Mouse (Mus musculus): Measurements from ENCODE around the gene Epor. TPM values are rescaled to one million over a fixed set of nuclear protein-coding genes. Genes with fewer than 3 reads are reported as not detected.

Epor gene
- total RNA-seq, 2 experiments from 2014 or later = 1.6 to 2.5 TPM

DNA sequence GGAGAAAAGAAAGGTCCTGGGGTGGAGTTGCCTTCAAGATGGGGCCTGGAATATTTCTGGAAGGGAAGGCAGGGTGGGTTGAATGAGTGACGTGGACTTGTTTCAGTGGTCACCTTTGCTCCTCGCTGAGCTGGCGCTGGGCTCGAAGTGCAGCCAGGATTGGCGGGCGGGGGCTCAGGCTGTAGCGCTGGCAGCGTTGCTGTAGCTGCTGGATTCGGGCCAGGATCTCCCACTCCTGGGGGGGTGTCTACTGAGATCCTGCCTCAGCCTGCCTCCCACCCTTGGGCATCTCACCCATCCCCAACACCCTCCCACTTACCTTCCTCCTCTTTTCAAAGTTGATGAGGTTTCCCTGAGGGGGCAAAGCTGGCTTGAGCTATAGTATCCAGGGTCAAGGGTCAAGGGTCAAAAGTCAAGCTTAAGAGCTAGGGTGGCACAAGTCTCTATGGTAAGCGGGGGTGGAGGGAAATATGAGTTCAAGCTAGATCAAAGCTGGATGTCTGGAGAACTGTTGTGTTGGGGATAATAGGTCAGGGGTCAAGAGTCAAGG lies 13.4 kb upstream of the Epor start:
- DNase-seq = no peak
- intact Hi-C loops (cut with DNase I) = loop anchor here (5.0 kb wide), 1 partner anchor 166 kb away; no protein-coding TSS in a partner anchor

DNA sequence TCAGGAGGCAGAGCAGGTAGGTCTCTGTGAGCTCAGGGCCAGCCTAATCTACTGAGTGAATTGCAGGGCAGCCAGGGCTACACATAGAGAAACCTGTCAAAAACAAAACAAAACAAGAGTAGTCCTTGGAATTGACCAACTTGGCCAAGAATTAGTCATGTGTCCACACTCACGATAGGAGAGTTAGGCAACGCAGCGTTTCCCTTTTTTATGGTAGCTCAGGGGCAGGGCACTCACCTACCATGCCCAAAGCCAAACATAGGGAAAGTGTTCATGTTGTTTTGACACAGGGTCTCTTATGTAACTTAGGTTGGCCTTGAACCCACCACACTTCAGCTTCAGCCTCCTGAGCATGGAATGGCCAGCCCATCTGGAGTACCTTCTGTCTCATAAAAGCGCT lies 6.0 kb upstream of the Epor start:
- DNase-seq = no peak
- intact Hi-C loops (cut with DNase I) = no loop called here

DNA sequence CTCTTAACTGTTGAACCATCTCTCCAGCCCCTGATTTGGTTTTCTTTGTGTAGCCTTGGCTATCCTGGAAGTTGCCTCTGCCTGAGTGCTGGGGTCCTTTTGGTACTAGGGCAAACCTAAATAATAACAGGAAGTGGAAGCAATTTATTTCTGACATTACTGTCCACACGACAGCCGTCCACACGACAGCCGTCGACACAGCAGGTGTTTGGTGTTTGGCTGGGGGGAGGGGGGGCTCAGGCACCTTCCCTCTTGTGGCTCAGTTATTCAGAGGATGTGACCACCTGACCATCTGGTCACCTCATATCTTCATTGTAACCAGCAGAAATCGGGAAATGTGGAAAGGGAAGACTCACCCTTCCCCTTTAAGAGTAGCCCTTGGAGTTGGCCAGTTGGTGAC lies 5.6 kb upstream of the Epor start:
- intact Hi-C loops (cut with DNase I) = no loop called here
- DNase-seq = no peak

DNA sequence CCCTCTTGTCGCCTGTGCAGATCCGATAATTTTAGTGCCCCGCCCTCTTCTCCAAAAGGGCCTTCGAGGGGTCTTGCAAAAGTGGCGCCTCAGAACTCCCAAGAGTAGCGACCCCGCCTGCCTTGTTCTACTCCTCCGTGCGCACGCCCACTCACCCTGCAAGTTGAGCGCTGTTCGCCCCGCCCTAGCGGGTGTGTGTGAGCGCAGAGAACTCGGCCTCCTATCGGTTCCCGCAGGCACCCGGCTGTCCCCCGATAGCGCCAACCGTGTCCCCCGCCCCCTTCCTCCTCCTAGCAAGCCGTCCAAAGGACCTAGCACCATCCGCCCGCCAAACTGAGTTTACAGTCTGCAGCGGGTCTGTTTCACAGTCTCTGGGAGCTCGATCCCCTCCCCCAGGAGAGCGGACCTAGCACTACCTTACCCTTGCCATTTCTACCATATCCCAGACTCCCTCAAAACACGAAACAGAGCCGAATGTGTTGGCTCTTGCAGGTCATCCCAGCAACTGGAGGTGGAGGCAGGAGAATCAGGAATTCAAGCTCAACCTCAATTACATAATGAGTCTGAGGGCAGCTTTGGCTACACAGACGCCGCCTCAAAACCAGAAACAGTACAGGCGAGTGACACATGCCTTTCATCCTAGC lies 768 bp downstream of the Epor start:
- intact Hi-C loops (cut with DNase I) = no loop called here

DNA sequence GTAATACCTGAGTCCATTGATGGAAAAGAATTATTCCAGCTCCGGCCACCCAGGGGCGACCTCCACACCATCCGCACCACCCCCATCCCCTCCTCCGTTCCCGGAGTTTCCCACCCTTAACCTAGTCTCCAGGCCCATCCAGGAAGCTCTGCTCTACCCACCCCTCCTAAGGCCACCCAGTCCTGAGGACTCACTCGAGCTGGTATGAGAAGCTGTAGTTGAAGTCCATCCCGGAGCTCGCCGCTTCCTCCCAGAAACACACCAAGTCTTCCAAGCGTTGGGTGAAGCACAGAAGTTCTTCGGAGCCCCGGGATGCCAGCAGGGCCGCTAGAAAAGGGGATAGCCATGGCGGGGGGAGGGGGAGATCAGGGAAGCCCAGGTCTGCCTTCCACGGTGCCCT lies 1.3 kb downstream of the Epor start:
- intact Hi-C loops (cut with DNase I) = no loop called here
- DNase-seq = no peak

More for the DNA sequence above, 768 bp downstream of the Epor start:
- DNase-seq = peak; percentile 71

DNA sequence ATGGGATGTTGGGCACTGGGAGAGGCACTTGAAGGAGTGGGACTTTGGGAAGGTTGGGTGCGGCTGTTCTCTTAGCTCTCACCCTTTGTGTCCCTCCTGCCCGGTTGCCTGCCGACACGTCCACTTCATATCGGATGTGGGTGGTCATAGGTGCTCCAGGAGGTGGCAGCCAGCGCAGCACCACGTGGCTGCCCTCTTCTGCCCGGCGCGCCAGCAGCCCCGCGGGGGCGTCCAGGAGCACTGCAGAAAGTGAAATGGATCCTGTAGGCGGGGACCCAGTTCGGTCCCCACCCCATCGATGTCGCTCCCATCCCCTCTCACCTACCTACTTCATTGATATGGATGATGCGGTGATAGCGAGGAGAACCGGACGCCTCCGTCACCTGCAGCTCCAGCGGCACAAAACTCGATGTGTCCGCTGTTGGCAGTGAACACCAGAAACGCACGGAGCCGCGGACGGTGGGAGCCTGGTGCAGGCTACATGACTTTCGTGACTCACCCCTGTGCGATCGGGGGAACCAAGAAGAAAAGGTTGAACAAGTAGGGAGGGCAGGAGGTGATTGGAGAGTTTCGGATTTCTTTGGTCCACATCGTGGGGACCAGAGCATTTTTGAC lies 1.8 kb downstream of the Epor start:
- intact Hi-C loops (cut with DNase I) = no loop called here
- no peak for DNase-seq

DNA sequence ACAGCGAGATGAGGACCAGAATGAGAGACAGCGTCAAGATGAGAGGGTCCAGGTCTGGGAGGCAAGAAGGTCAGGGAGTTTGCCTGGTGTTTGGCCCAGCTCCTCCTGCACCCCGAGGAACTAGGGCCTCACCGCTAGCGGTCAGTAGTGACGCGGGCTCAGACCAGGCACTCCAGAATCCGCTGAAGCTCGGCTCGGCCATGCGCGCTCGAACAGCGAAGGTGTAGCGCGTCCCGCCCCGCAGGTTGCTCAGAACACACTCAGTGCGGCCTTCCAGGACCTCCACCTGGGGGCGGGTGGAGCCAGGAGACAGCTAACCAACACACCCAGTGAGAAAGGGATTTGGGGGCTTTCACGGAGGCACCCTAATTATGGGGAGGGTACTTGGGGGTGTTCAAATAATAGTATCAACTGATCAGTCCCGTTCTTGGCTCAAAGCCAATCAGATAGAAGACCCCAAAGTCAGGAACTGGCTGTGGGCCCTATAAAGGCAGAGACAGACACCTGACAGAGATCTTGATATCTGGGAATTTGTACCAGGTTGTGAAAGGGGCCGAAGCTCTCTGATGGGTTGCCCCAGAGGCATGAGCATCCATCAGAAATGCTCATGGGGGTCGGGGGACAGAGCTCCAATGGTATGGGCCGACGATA lies 2.6 kb downstream of the Epor start:
- intact Hi-C loops (cut with DNase I) = no loop called here
- DNase-seq = no peak

DNA sequence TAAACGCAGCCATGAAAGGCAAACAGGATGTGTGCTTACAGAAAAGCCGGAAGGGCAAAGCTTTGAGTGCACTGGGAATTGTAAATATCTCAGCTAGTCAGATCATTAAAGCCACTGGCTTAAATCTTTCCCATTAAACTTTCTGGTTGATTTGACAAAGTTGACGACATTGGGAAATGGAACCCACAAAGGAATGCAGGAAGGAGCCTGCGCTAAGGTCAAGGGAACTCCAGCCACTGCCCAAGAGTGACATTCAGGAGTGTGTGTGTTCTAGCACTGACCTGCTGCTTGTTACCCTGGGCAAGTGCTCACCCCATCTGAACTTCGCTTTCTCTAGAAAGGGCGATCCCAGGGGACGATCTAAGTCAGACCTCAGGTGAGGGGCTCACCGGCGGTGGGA lies 3.2 kb downstream of the Epor start:
- intact Hi-C loops (cut with DNase I) = no loop called here
- no peak for DNase-seq

DNA sequence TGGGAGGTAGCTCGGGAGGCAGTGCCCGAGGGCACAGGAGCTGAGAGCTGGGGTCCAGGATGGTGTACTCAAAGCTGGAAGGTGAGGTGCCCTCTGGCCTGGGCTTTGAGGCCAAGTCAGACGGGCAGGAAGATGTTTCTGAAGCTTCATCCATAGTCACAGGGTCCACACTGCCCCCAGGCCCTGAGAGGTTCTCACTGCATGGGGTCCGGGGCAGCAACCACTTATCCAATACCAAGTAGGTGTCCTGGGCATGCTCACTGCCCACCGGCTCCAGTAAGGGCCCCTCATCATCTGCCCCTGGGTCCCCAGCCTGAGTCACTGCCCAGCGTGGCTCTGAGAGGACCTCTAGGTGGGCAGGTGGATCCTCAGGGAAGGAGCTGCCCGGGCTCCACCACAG lies 4.1 kb downstream of the Epor start:
- no peak for DNase-seq
- intact Hi-C loops (cut with DNase I) = no loop called here

DNA sequence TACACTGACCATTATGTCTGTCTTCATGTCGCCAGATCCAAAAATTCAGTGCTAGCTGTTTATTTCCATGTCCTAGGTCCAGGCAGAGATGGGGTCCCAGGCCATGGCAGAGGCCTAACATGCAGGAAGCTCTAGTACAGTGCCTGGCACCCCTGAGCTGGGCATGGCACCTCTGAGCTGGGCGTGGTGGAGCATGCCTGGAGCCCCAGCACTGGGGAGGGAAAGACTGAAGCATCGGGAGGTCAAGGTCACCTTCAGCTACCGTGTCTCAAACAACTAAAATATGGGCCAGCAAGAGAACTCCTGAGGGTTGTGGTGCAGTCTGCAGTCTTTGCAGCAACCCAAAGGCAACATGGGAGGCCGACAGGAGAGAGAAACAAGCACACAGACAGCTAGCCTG lies 4.9 kb downstream of the Epor start:
- intact Hi-C loops (cut with DNase I) = no loop called here
- no peak for DNase-seq

DNA sequence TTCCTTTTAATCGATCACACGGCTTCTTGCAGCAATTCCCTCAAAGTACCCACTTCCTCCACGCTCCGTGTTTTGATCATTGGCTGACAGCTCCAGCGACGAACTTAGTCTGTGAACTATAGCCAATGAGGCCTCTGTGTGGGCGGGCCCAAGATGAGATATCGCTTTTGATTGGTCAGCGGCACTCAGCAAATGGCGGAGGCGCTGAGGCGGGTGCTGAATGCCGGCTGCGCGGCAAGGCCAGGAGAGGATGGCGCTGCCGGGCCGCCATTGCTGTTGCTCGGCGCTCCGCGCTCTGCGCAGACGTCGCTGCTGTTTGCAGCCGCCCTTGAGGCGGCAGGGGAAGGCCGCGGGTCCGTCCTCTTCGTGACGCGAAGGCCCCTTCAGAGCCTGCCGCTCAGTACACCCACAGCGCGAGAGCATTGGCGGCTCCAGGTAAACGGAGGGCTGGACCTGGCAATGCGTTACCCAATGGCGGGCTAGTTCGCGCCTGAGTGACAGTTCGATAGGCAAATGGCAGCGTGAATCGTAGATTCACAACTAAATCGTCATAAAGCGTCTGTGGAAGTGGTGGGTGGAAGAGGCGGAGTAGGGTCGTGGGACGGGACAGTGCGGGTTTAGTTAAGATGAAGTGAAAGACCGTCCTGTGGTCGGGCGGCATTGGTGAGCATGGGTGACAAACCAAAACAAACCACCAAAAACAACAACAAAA lies 7.6 kb downstream of the Epor start, which contains the start of gene Swsap1:
TSS of gene Swsap1 (plus strand) at position 186 of the 712 bp plus-strand sequence.
- peak; percentile 96 to 98 for DNase-seq
- intact Hi-C loops (cut with DNase I) = no loop called here

DNA sequence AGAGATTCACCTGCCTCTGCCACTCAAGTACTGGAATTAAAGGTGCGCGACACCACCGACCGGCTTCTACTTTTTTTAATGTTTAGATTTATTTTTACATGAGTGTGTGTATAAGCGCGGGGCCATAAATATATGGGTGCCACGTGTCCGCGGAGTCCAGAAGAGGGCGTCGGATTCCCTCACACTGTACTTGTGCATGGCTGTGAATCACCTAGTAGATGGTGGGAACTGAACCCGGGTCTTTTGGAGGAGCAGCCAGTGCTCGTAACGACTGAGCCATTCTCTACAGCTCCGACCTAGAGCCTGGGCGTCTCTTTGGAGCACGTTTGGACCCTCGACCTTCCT lies 8.1 kb downstream of the Epor start:
- intact Hi-C loops (cut with DNase I) = no loop called here
- no peak for DNase-seq

DNA sequence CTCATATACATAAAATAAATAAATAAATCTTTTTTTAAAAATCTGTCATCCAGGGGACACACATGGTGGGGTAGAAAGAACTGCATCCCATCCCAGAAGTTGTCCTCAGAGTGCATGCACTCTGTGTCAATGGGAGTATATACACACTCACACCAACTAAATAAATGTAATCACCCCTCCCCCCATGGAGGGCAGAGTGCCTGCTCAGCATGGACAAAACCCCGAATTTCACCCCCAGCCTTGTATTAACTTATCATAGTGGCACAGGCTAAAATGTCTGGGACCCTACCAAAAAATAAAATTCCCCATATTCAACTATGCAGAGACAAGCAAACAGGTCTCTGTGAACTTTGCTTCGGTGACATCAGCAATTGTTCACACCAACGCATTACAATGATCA lies 8.7 kb downstream of the Epor start:
- no peak for DNase-seq
- intact Hi-C loops (cut with DNase I) = no loop called here

DNA sequence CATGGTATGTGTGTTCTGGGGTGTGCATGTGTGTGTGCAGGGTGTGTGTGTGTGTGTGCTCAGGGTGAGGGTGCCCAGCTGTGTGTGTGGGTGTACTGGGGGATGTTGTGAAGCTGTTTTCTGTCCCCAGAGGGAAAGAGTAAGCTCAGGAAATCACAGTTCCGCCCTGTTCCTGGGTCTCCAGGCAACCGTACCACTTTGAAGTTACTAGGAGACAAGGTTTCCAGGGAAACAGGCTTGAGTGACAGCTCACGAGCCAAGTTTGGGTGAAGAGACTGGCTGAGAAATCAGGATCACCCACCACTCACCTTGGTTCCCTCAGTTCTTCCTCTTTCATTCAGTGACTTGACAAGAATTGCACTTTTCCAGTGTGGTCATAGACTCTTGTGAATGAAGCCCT lies 9.7 kb downstream of the Epor start:
- DNase-seq = no peak
- intact Hi-C loops (cut with DNase I) = no loop called here

DNA sequence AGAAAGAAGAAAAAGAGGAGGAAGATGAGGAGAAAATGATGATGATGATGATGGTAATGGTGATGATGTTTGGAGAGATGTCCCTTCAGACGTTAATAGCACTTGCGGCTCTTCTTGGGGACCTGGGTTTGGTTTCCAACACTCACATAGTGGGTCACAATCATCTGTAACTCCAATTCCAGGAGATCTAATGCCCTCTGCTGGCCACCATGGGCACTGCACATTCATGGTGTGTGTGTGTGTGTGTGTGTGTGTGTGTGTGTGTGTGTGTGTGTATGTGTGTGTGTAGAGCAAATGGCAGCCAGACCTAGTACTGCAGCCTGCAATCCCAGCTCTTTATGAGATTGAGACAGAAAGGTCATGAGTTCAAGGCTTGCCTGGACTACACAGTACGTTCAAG lies 11.3 kb downstream of the Epor start:
- intact Hi-C loops (cut with DNase I) = no loop called here
- DNase-seq = no peak

DNA sequence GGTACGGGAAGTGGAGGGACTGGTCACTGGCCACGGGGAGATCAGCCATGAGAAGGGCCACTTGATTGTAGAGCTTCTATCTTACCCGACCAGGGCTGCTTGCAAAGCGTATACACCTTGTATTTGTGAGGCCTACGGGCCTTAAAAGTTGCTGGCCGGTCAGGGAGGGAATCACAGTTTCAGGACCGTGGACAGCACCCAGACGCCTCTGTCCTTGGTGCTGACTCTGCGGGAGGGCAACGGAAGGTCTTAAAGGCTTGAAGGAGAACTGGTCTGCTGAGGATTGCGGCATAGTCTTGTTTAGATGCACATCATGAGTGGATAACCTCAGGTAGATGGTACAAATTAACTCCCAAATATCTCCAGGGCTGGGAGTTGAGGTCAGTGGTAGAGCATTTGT lies 13.0 kb downstream of the Epor start:
- intact Hi-C loops (cut with DNase I) = no loop called here
- DNase-seq = peak; percentile 81 to 90

DNA sequence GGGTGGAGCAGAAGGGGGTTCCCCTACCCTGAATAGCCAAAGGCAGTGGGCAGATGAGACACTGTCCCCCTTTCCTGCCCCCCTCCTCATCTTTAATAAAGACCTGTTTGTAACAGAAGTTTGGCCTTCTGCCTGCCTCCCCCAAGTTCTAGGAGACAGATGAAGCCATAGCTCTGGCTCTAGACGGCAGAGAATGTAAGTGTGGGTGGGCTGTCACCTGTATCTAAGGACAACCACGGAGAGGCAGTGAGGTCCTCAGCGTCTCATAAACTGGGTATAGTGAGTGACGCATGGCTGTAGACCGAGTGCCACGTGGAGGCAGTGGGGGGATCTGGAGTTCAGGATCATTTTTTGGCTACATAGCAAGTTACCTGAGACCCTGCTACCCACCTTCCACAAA lies 14.5 kb downstream of the Epor start:
- intact Hi-C loops (cut with DNase I) = no loop called here
- no peak for DNase-seq

DNA sequence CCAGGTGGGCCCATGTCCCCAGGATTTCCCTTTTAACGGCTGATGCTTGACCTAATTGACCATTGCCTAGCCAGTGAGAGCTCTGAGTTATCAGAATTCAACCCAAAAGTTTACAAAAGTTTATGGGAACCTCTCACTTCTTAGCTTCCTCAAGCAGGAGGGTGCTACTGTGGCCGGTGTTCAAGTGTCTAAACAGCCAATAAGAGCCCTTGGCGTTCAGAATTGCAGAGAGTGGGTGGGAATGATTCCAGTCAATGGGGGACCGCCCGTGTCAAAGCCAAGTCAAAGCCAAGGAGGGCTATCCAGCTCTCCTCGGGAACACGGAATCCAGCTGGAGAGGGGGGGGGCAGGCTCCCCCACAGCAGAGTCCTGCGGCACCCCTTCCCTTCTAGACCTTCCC lies 15.2 kb downstream of the Epor start:
- no peak for DNase-seq
- intact Hi-C loops (cut with DNase I) = no loop called here

DNA sequence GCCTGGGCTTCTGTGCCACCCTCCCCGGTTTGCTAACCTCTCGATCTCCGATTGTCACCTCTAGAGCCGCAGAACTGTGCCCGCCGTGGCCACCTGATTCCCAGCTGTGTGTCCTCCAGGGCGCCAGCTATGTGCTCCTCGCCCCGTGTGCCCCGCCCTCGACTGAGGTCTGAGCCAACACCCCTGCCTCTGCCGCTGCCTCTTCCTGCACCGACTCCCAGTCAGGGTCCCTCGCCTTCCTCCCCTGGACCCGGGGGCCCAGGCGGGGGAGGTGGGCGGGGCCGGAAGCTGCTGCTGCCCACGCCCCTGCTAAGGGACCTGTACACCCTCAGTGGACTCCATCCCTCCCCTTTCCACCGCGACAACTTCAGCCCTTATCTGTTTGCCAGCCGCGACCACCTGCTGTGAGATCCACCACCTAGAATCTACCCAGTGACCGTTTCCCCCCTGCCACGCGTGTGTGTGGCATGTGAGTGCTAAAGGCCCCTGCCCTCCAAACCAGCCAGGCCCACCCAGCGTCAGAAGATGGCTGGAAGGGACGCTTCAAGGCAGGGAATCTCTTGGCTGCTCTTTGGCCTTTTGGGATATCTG lies 15.7 kb downstream of the Epor start:
- intact Hi-C loops (cut with DNase I) = no loop called here
- no peak for DNase-seq

DNA sequence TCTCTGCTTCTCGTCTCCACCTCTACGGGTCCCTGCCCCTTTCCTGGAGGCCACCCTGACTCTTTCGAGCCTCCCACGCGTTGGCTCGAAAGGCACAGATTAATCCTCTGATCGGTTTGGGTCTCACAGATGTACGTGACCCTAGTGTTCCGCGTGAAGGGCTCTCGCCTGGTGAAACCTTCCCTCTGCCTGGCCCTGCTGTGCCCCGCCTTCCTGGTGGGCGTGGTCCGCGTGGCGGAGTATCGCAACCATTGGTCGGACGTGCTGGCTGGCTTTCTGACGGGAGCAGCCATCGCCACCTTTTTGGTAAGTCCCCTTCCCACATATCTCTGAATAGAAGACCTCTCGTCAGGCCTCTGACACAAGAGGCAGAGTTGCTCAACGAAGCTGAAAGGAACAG lies 19.0 kb downstream of the Epor start:
- intact Hi-C loops (cut with DNase I) = no loop called here
- DNase-seq = no peak

DNA sequence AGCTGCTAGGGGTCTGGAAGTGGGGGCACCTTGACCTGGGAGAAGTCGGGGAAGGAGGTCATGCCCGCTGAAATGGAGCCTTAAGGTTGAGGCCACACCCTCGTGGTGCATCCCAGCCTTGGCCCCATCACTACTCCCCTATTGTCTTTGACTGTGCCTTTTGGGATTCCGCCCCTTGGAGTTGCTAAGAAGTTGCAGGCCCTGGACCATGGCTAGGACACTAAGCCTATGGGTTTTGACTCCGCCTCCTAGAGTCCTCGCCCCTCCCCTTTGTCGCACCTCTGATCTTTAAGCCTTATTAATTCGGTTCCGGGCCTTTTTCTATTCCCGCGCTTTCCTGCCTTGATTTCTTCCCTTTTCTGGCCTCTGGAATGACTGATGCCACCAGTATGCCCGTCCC lies 19.7 kb downstream of the Epor start:
- intact Hi-C loops (cut with DNase I) = no loop called here
- no peak for DNase-seq
